Mouse (Mus musculus) CD4-positive, CD25-positive, alpha-beta regulatory T cell, adult 2 months (primary cell): ENCODE measurements around the gene Smim4.

Source experiments
- DNase-seq: peaks from one replicate; pipeline ENCODE4 v3.0.0-alpha.2; 2012; ENCODE audit warnings: low read depth, low spot score

Smim4 gene

GRCm38 (mm10) chr14:31115522-31115921, 13.2 kb downstream of the Smim4 start:
- no peak for DNase-seq

- DNase-seq: no peak
Observed at GRCm38 (mm10) chr14:31114011-31114410, 14.7 kb downstream of the Smim4 start.

GRCm38 (mm10) chr14:31112187-31112586, 16.6 kb downstream of the Smim4 start:
- DNase-seq: no peak

GRCm38 (mm10) chr14:31110613-31111012, 18.1 kb downstream of the Smim4 start:
- DNase-seq: no peak

GRCm38 (mm10) chr14:31105156-31105555, 23.6 kb downstream of the Smim4 start:
- DNase-seq: no peak

- DNase-seq: peak; percentile 27
Observed at GRCm38 (mm10) chr14:31089918-31090317, 38.8 kb downstream of the Smim4 start.

- DNase-seq: no peak
Observed at GRCm38 (mm10) chr14:31088515-31088914, 40.2 kb downstream of the Smim4 start.

- peak; percentile 24 for DNase-seq
Observed at GRCm38 (mm10) chr14:31087433-31087832, 41.3 kb downstream of the Smim4 start.

- DNase-seq: no peak
Observed at GRCm38 (mm10) chr14:31081147-31081546, 47.6 kb downstream of the Smim4 start.

- DNase-seq: no peak
Observed at GRCm38 (mm10) chr14:31079313-31080028, 49.3 kb downstream of the Smim4 start.

GRCm38 (mm10) chr14:31078597-31079208, 50.1 kb downstream of the Smim4 start:
- no peak for DNase-seq

GRCm38 (mm10) chr14:31069086-31069733, 59.5 kb downstream of the Smim4 start:
- no peak for DNase-seq

- DNase-seq: peak; percentile 38
Observed at GRCm38 (mm10) chr14:31062277-31062676, 66.5 kb downstream of the Smim4 start.

GRCm38 (mm10) chr14:31045817-31046216, 82.9 kb downstream of the Smim4 start:
- DNase-seq: no peak

- DNase-seq: no peak
Observed at GRCm38 (mm10) chr14:31045296-31045695, 83.5 kb downstream of the Smim4 start.
